Comparison of ENCODE assay signal across 12 mouse cellular contexts in the genomic region with DNA sequence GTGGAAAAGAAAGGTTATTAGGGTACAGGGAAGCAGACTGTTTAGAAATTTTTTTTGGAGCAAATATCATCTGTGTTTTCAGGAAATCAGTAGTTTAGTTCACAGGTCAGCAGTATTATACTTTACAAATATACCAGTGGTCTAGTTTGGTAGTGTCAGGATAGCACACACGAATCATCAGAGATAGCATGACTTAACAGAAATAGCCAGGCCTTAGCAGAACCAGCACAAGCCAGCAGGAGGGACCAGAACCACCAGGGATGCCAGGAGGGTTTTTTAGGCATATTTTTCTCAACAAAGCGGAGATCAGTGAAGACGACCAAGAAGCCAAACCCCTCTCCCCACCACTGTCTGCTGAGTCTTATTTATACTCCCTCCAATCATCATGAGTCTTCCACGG.
"Had no signal": no experiment of that assay in that cellular context is flagged by ENCODE, and none has a peak within 500 bp of the region (broad histone marks: within the 10 kb centered on the region; RNA-seq: fewer than 3 reads in every experiment).

No protein-coding gene starts in this region.

- H3K36me3 ChIP-seq: limb, embryonic 15.5 days; neural tube, embryonic 13.5 days had no signal

- H3K4me2 ChIP-seq: limb, embryonic 15.5 days; neural tube, embryonic 13.5 days had no signal

- H3K27ac ChIP-seq: left cerebral cortex, adult 2 months; limb, embryonic 15.5 days; midbrain, embryonic 10.5 days; neural tube, embryonic 13.5 days had no signal

- H3K27me3 ChIP-seq: limb, embryonic 15.5 days; neural tube, embryonic 13.5 days had no signal

- H3K9ac ChIP-seq: limb, embryonic 15.5 days; neural tube, embryonic 13.5 days had no signal

- H3K9me3 ChIP-seq: limb, embryonic 15.5 days; midbrain, embryonic 10.5 days; neural tube, embryonic 13.5 days had no signal

- DNase-seq: kidney, adult 18-20 months; kidney, postnatal 10 days; kidney, postnatal 4 days; lung, adult 18-20 months; midbrain, embryonic 14.5 days; right cerebral cortex, adult 18-20 months; right cerebral cortex, postnatal 25 days; thymus, postnatal 36 days had no signal

- H3K4me3 ChIP-seq: left cerebral cortex, adult 2 months; limb, embryonic 15.5 days; midbrain, embryonic 10.5 days; neural tube, embryonic 13.5 days had no signal
